Mouse (Mus musculus) MN1 (cell line): Measurements from ENCODE around the gene Pln.
A peak's percentile ranks its signal among the peaks of the same experiment; 100 is the strongest.

Source experiments
- DNase-seq: peaks from one replicate; pipeline ENCODE4 v3.0.0-alpha.2; 2016; ENCODE audit warnings: low spot score

The Pln gene

GRCm38 (mm10) chr10:53364311-53364710, 26.8 kb downstream of the Pln start:
- no peak for DNase-seq

GRCm38 (mm10) chr10:53367265-53367664, 29.8 kb downstream of the Pln start:
- DNase-seq: no peak

GRCm38 (mm10) chr10:53373885-53374578, 36.6 kb downstream of the Pln start:
- DNase-seq: no peak

GRCm38 (mm10) chr10:53377096-53377495, 39.6 kb downstream of the Pln start:
- no peak for DNase-seq

GRCm38 (mm10) chr10:53378296-53378695, 40.8 kb downstream of the Pln start:
- no peak for DNase-seq

GRCm38 (mm10) chr10:53378981-53379708, 41.7 kb downstream of the Pln start:
- DNase-seq: no peak

- DNase-seq: peak; percentile 96
Measured at GRCm38 (mm10) chr10:53379709-53380106, 42.2 kb downstream of the Pln start, which contains the start of gene Cep85l. Gene Cep85l, minus strand, starts transcription at chr10:53379947.

- DNase-seq: no peak
Measured at GRCm38 (mm10) chr10:53382696-53383365, 45.4 kb downstream of the Pln start.

- no peak for DNase-seq
Measured at GRCm38 (mm10) chr10:53384896-53385295, 47.4 kb downstream of the Pln start.

- DNase-seq: no peak
Measured at GRCm38 (mm10) chr10:53385438-53385837, 48.0 kb downstream of the Pln start.

- DNase-seq: no peak
Measured at GRCm38 (mm10) chr10:53388227-53388920, 50.9 kb downstream of the Pln start.

- DNase-seq: peak; percentile 55
Measured at GRCm38 (mm10) chr10:53394923-53395629, 57.6 kb downstream of the Pln start.
